10 mouse cellular contexts compared by ENCODE assay signal in genomic region chr6:90818956-90819355, GRCm38 (mm10).
DNase-seq lines count a peak whose midpoint lies in the region; ATAC-seq and TF ChIP-seq lines count a peak whose summit lies in the region.
"Had no signal": no experiment of that assay in that cellular context is flagged by ENCODE, and none has a peak within 500 bp of the region (broad histone marks: within the 10 kb centered on the region; RNA-seq: fewer than 3 reads in every experiment).

No protein-coding gene starts in this region.

- H3K27me3 ChIP-seq in hindbrain, embryonic 11.5 days (ENCODE audit: control insufficient read depth, insufficient read depth, low read length): no peaks in the 10 kb centered on the region
- no peaks in the 10 kb centered on the region for H3K27me3 ChIP-seq in hindbrain, embryonic 13.5 days
- no peaks in the 10 kb centered on the region for H3K27me3 ChIP-seq in midbrain, postnatal 0 days (ENCODE audit: insufficient read depth, low read length)
- H3K27me3 ChIP-seq: embryonic facial prominence, embryonic 13.5 days; midbrain, embryonic 12.5 days had no signal

- DNase-seq in hindbrain, embryonic 11.5 days (ENCODE audit: low spot score): peak; percentile 86
- DNase-seq in R1 (ENCODE audit: low read depth, low spot score): peak; percentile 59
- DNase-seq in cerebellum, postnatal 14 days: peak; percentile 86 to 87
- DNase-seq in heart, postnatal 36 days: peak; percentile 59 to 62
- DNase-seq in left cerebral cortex, postnatal 25 days (ENCODE audit: low spot score in 2 of 2): peak; percentile 75 to 86
- peak; percentile 88 for DNase-seq in midbrain, postnatal 0 days (ENCODE audit: low spot score)
- DNase-seq in testis, postnatal 10 days (ENCODE audit: low spot score): peak; percentile 80

- H3K9ac ChIP-seq in hindbrain, embryonic 11.5 days (ENCODE audit: low read depth, low read length): no peak overlapping the region
- H3K9ac ChIP-seq in hindbrain, embryonic 13.5 days: no peak overlapping the region
- no peak overlapping the region for H3K9ac ChIP-seq in midbrain, postnatal 0 days (replicated peaks; ENCODE audit: low read length, poor library complexity, severe bottlenecking)
- H3K9ac ChIP-seq: embryonic facial prominence, embryonic 13.5 days; midbrain, embryonic 12.5 days had no signal

- H3K9me3 ChIP-seq in hindbrain, embryonic 11.5 days (ENCODE audit: control insufficient read depth, low read length): no peaks in the 10 kb centered on the region
- no peaks in the 10 kb centered on the region for H3K9me3 ChIP-seq in hindbrain, embryonic 13.5 days
- no peaks in the 10 kb centered on the region for H3K9me3 ChIP-seq in midbrain, postnatal 0 days (ENCODE audit: low read length)
- H3K9me3 ChIP-seq: embryonic facial prominence, embryonic 13.5 days; midbrain, embryonic 12.5 days had no signal

- TF ChIP-seq CTCF in midbrain, postnatal 0 days (IDR thresholded peaks at IDR 0.05): peak; percentile 87

- intact Hi-C loops in heart, postnatal 36 days (cut with DNase I): loop anchor here (2.0 to 10.0 kb wide), 6 partner anchors 62 to 466 kb away; no protein-coding TSS in a partner anchor
- intact Hi-C loops in left cerebral cortex, postnatal 25 days (cut with DNase I): loop anchor here (2.0 kb wide), 1 partner anchor 320 kb away; no protein-coding TSS in a partner anchor

- H3K4me2 ChIP-seq in hindbrain, embryonic 11.5 days (replicated peaks; ENCODE audit: low read depth, low read length): no peak overlapping the region
- H3K4me2 ChIP-seq in hindbrain, embryonic 13.5 days: no peak overlapping the region
- no peak overlapping the region for H3K4me2 ChIP-seq in midbrain, postnatal 0 days (ENCODE audit: low read depth, low read length, poor library complexity, severe bottlenecking)
- H3K4me2 ChIP-seq: embryonic facial prominence, embryonic 13.5 days; midbrain, embryonic 12.5 days had no signal

- ATAC-seq in hindbrain, embryonic 11.5 days (ENCODE audit: low FRiP score): no peak
- ATAC-seq in hindbrain, embryonic 13.5 days (ENCODE audit: low FRiP score): no peak
- no peak for ATAC-seq in midbrain, postnatal 0 days (ENCODE audit: low FRiP score)

- peaks cover 8% of the 10 kb centered on the region for H3K4me1 ChIP-seq in hindbrain, embryonic 11.5 days (replicated peaks; ENCODE audit: control insufficient read depth, insufficient read depth, low read length)
- peaks cover 34% of the 10 kb centered on the region for H3K4me1 ChIP-seq in hindbrain, embryonic 13.5 days (replicated peaks)
- no peaks in the 10 kb centered on the region for H3K4me1 ChIP-seq in midbrain, postnatal 0 days (ENCODE audit: insufficient read depth, low read length)
- H3K4me1 ChIP-seq: embryonic facial prominence, embryonic 13.5 days had no signal

- H3K4me3 ChIP-seq in hindbrain, embryonic 11.5 days (ENCODE audit: low read depth, low read length): no peak overlapping the region
- no peak overlapping the region for H3K4me3 ChIP-seq in hindbrain, embryonic 13.5 days
- no peak overlapping the region for H3K4me3 ChIP-seq in midbrain, postnatal 0 days (ENCODE audit: low read depth, low read length)
- H3K4me3 ChIP-seq: embryonic facial prominence, embryonic 13.5 days; midbrain, embryonic 12.5 days had no signal

- no peak overlapping the region for H3K27ac ChIP-seq in hindbrain, embryonic 11.5 days (ENCODE audit: low read depth, low read length)
- no peak overlapping the region for H3K27ac ChIP-seq in hindbrain, embryonic 13.5 days
- H3K27ac ChIP-seq in midbrain, postnatal 0 days (ENCODE audit: low read depth, low read length): no peak overlapping the region
- H3K27ac ChIP-seq: embryonic facial prominence, embryonic 13.5 days; midbrain, embryonic 12.5 days had no signal

- WGBS in hindbrain, embryonic 11.5 days: 0% methylated on average over 1 of the region's 4 CpGs
- no CpG with 5 or more reads among the region's 4 CpGs for WGBS in hindbrain, embryonic 13.5 days
- WGBS in midbrain, postnatal 0 days: 0% methylated on average over 1 of the region's 4 CpGs

- H3K36me3 ChIP-seq in hindbrain, embryonic 11.5 days (ENCODE audit: control insufficient read depth, insufficient read depth, low read length): no peaks in the 10 kb centered on the region
- no peaks in the 10 kb centered on the region for H3K36me3 ChIP-seq in hindbrain, embryonic 13.5 days
- no peaks in the 10 kb centered on the region for H3K36me3 ChIP-seq in midbrain, postnatal 0 days (ENCODE audit: insufficient read depth, low read length)
- H3K36me3 ChIP-seq: embryonic facial prominence, embryonic 13.5 days; midbrain, embryonic 12.5 days had no signal
